Mouse (Mus musculus): ENCODE data around the gene Mepe.

DNA sequence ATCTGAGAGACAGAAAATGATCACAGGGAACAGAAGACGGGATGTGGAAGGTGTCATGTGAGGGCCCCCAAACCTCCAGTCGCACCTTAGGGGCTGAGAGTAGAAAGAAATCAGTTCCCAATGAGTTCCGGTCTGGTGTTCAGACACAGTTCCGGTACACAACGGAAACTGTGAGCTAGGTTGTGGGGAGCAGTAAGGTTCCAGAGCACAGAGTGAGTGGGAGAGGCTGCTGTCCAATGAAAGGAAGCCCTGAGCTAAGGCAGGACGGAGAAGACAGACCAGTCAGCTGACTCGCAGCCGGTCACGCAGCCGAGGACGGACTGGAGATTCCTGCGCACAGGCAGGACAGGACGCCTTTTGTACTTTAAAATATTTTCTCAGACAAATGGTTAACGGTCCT lies 9.4 kb downstream of the Mepe start:
- no peak for TF ChIP-seq POLR2A (IDR thresholded peaks at IDR 0.05; ENCODE audit: low read depth, low read length)
- TF ChIP-seq ZNF384 (IDR thresholded peaks at IDR 0.05; ENCODE audit: low read depth, low read length), result no peak
- TF ChIP-seq CTCF (conservative IDR thresholded peaks at IDR 0.05 in 1 of 2, IDR thresholded peaks at IDR 0.05 in 1 of 2; ENCODE audit: low read depth in 2 of 2, low read length in 2 of 2), result no peak
- no peak for TF ChIP-seq CHD2 (IDR thresholded peaks at IDR 0.05; ENCODE audit: low read length)
- no peak for TF ChIP-seq EP300 (IDR thresholded peaks at IDR 0.05; ENCODE audit: low read length)
- no peak for TF ChIP-seq NELFE (IDR thresholded peaks at IDR 0.05; ENCODE audit: low read depth, low read length)
- no peak for TF ChIP-seq POLR2AphosphoS2 (IDR thresholded peaks at IDR 0.05; ENCODE audit: low read depth, low read length)
- no peak for TF ChIP-seq MEF2A (IDR thresholded peaks at IDR 0.05; ENCODE audit: borderline replicate concordance, low read depth, low read length)
- TF ChIP-seq HCFC1 (IDR thresholded peaks at IDR 0.05; ENCODE audit: low read depth, low read length), result no peak
